Mouse (Mus musculus) embryonic fibroblast, embryonic 13.5 days (primary cell): ENCODE measurements at regions not wholly inside any gene's neighbourhood (a gene's known extent, or its start where the extent isn't known, plus 50 kb on each side); places are given as distances from the start of the nearest gene placed in this dataset.

Experiments used
- CTCF ChIP-seq: IDR thresholded peaks from 2 replicates; pipeline ENCODE4 v1.5.1; 2011; ENCODE audit warnings: mild to moderate bottlenecking, control low read depth, low read length, moderate library complexity, borderline replicate concordance; ENCODE audit not compliant: insufficient read depth
- POLR2A ChIP-seq: IDR thresholded peaks from 2 replicates; pipeline ENCODE4 v1.6.1; 2011; ENCODE audit warnings: low read depth, mild to moderate bottlenecking, control low read depth, low read length, moderate library complexity

DNA sequence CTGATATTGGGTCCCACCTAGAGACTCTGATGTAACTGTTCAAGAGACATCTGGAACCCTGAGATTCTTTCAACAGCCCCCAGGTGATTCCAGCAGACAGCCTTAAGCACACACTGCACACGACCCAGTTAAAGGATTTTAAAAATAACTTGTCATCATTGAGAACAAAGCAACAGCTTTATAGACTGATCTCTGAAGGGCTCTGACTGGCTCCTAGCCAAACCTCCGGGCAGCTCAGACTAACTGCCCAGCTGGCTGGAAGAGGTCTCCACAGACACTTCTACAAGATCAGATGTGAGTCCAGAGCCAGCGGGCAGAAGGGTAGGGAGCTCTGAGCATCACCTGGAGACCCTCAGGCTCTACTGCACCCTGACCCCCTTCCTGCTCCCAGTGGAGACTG lies 267.8 kb upstream of the Prok2 start:
- no peak for TF ChIP-seq POLR2A
- no peak for TF ChIP-seq CTCF
